Mouse (Mus musculus): ENCODE measurements around the gene Smim9. TPM values are rescaled to one million over a fixed set of nuclear protein-coding genes. Genes with fewer than 3 reads are reported as not detected.
"Not testable (repeated sequence)": the region's sequence is repeated elsewhere in the genome, so short reads cannot be mapped to it uniquely, and the experiment has no call there.

Smim9 gene
- polyA plus RNA-seq (2015; fragmentation: Nextera tagmentation; extraction: Ambion mirVana): not detected in 2 replicates

GRCm38 (mm10) chrX:75163670-75164069, at the start of gene Smim9:
TSS of gene Smim9 (minus strand) at chrX:75163770.
- Histone ChIP-seq H3K4me3 (replicated peaks; ENCODE audit: low read length) (no peak within 1 kb of the TSS), H3K4me2 (ENCODE audit: low read length) (no peak within 1 kb of the TSS), H3K36me3 (ENCODE audit: control insufficient read depth, insufficient read depth) (no peaks in the 10 kb centered on the region), H3K27me3 (replicated peaks; ENCODE audit: control insufficient read depth, insufficient read depth, low read length) (no peaks in the 10 kb centered on the region), H3K9me3 (ENCODE audit: control insufficient read depth, low read length) (no peaks in the 10 kb centered on the region), H3K4me1 (replicated peaks; ENCODE audit: control insufficient read depth, insufficient read depth, low read length) (no peaks in the 10 kb centered on the region), H3K9ac (replicated peaks; ENCODE audit: low read depth, low read length) (no peak within 1 kb of the TSS), H3K27ac (ENCODE audit: low read length) (no peak within 1 kb of the TSS)
- no peak for ATAC-seq
- 52% methylated on average over 1 of the region's 1 CpGs for WGBS

- Histone ChIP-seq H3K27ac (ENCODE audit: low read length) (no peak overlapping the region), H3K9me3 (ENCODE audit: control insufficient read depth, low read length) (no peaks in the 10 kb centered on the region), H3K27me3 (replicated peaks; ENCODE audit: control insufficient read depth, insufficient read depth, low read length) (no peaks in the 10 kb centered on the region), H3K4me1 (replicated peaks; ENCODE audit: control insufficient read depth, insufficient read depth, low read length) (no peaks in the 10 kb centered on the region), H3K36me3 (ENCODE audit: control insufficient read depth, insufficient read depth) (no peaks in the 10 kb centered on the region), H3K4me2 (ENCODE audit: low read length) (peak overlapping the region; percentile 61), H3K4me3 (replicated peaks; ENCODE audit: low read length) (peak overlapping the region; percentile 45), H3K9ac (replicated peaks; ENCODE audit: low read depth, low read length) (peak overlapping the region; percentile 57)
- ATAC-seq: peak; percentile 80
- WGBS: 27% methylated on average over 23 of the region's 49 CpGs
Measured at GRCm38 (mm10) chrX:75155576-75156243, 7.9 kb downstream of the Smim9 start.

GRCm38 (mm10) chrX:75152249-75152648, 11.3 kb downstream of the Smim9 start:
- no peak overlapping the region for H3K4me3 ChIP-seq (replicated peaks; ENCODE audit: low read length)
- no peak overlapping the region for H3K27ac ChIP-seq (ENCODE audit: low read length)
- no peak for ATAC-seq
- no peak overlapping the region for H3K4me2 ChIP-seq (ENCODE audit: low read length)
- WGBS: 52% methylated on average over 1 of the region's 1 CpGs
- no peaks in the 10 kb centered on the region for H3K9me3 ChIP-seq (ENCODE audit: control insufficient read depth, low read length)
- no peaks in the 10 kb centered on the region for H3K4me1 ChIP-seq (replicated peaks; ENCODE audit: control insufficient read depth, insufficient read depth, low read length)
- no peaks in the 10 kb centered on the region for H3K36me3 ChIP-seq (ENCODE audit: control insufficient read depth, insufficient read depth)
- no peaks in the 10 kb centered on the region for H3K27me3 ChIP-seq (replicated peaks; ENCODE audit: control insufficient read depth, insufficient read depth, low read length)
- H3K9ac ChIP-seq (replicated peaks; ENCODE audit: low read depth, low read length): no peak overlapping the region

- Histone ChIP-seq H3K27me3 (replicated peaks; ENCODE audit: control insufficient read depth, insufficient read depth, low read length) (no peaks in the 10 kb centered on the region), H3K4me2 (ENCODE audit: low read length) (no peak overlapping the region), H3K27ac (ENCODE audit: low read length) (no peak overlapping the region), H3K9me3 (ENCODE audit: control insufficient read depth, low read length) (no peaks in the 10 kb centered on the region), H3K9ac (replicated peaks; ENCODE audit: low read depth, low read length) (no peak overlapping the region), H3K4me1 (replicated peaks; ENCODE audit: control insufficient read depth, insufficient read depth, low read length) (no peaks in the 10 kb centered on the region), H3K4me3 (replicated peaks; ENCODE audit: low read length) (no peak overlapping the region), H3K36me3 (ENCODE audit: control insufficient read depth, insufficient read depth) (no peaks in the 10 kb centered on the region)
- 87% methylated on average over 2 of the region's 2 CpGs for WGBS
- no peak for ATAC-seq
Measured at GRCm38 (mm10) chrX:75150304-75150703, 13.3 kb downstream of the Smim9 start.

GRCm38 (mm10) chrX:75148414-75148813, 15.2 kb downstream of the Smim9 start:
- WGBS: 82% methylated on average over 4 of the region's 4 CpGs

GRCm38 (mm10) chrX:75143124-75143555, 20.4 kb downstream of the Smim9 start:
- peak; percentile 50; the same call in 1 of the 2 replicates for ATAC-seq
- Histone ChIP-seq H3K9ac (replicated peaks; ENCODE audit: low read depth, low read length) (peak overlapping the region; percentile 39; the same call in 1 of the 2 replicates), H3K4me3 (replicated peaks; ENCODE audit: low read length) (peak overlapping the region; percentile 38), H3K4me2 (ENCODE audit: low read length) (peak overlapping the region; percentile 57)
- not testable (repeated sequence) for H3K9me3 ChIP-seq (ENCODE audit: control insufficient read depth, low read length); H3K27me3 ChIP-seq (replicated peaks; ENCODE audit: control insufficient read depth, insufficient read depth, low read length); H3K36me3 ChIP-seq (ENCODE audit: control insufficient read depth, insufficient read depth); H3K4me1 ChIP-seq (replicated peaks; ENCODE audit: control insufficient read depth, insufficient read depth, low read length); H3K27ac ChIP-seq (ENCODE audit: low read length)
- 34% methylated on average over 16 of the region's 42 CpGs for WGBS

More at GRCm38 (mm10) chrX:75148414-75148813, 15.2 kb downstream of the Smim9 start:
- no peak for ATAC-seq
- Histone ChIP-seq H3K9ac (replicated peaks; ENCODE audit: low read depth, low read length) (no peak overlapping the region), H3K4me3 (replicated peaks; ENCODE audit: low read length) (no peak overlapping the region), H3K36me3 (ENCODE audit: control insufficient read depth, insufficient read depth) (no peaks in the 10 kb centered on the region), H3K27ac (ENCODE audit: low read length) (no peak overlapping the region), H3K9me3 (ENCODE audit: control insufficient read depth, low read length) (no peaks in the 10 kb centered on the region), H3K27me3 (replicated peaks; ENCODE audit: control insufficient read depth, insufficient read depth, low read length) (no peaks in the 10 kb centered on the region), H3K4me2 (ENCODE audit: low read length) (no peak overlapping the region), H3K4me1 (replicated peaks; ENCODE audit: control insufficient read depth, insufficient read depth, low read length) (no peaks in the 10 kb centered on the region)

- no peaks in the 10 kb centered on the region for H3K4me1 ChIP-seq (replicated peaks; ENCODE audit: control insufficient read depth, insufficient read depth, low read length)
- no peak overlapping the region for H3K9ac ChIP-seq (replicated peaks; ENCODE audit: low read depth, low read length)
- no peak overlapping the region for H3K27ac ChIP-seq (ENCODE audit: low read length)
- H3K27me3 ChIP-seq (replicated peaks; ENCODE audit: control insufficient read depth, insufficient read depth, low read length): no peaks in the 10 kb centered on the region
- WGBS: 94% methylated on average over 2 of the region's 2 CpGs
- no peaks in the 10 kb centered on the region for H3K36me3 ChIP-seq (ENCODE audit: control insufficient read depth, insufficient read depth)
- H3K4me3 ChIP-seq (replicated peaks; ENCODE audit: low read length): no peak overlapping the region
- no peaks in the 10 kb centered on the region for H3K9me3 ChIP-seq (ENCODE audit: control insufficient read depth, low read length)
- no peak for ATAC-seq
- no peak overlapping the region for H3K4me2 ChIP-seq (ENCODE audit: low read length)
Measured at GRCm38 (mm10) chrX:75138182-75138581, 25.4 kb downstream of the Smim9 start.

GRCm38 (mm10) chrX:75137729-75138128, 25.8 kb downstream of the Smim9 start:
- Histone ChIP-seq H3K4me2 (ENCODE audit: low read length) (no peak overlapping the region), H3K9me3 (ENCODE audit: control insufficient read depth, low read length) (no peaks in the 10 kb centered on the region), H3K4me1 (replicated peaks; ENCODE audit: control insufficient read depth, insufficient read depth, low read length) (no peaks in the 10 kb centered on the region), H3K9ac (replicated peaks; ENCODE audit: low read depth, low read length) (no peak overlapping the region), H3K36me3 (ENCODE audit: control insufficient read depth, insufficient read depth) (no peaks in the 10 kb centered on the region), H3K4me3 (replicated peaks; ENCODE audit: low read length) (no peak overlapping the region), H3K27ac (ENCODE audit: low read length) (no peak overlapping the region), H3K27me3 (replicated peaks; ENCODE audit: control insufficient read depth, insufficient read depth, low read length) (no peaks in the 10 kb centered on the region)
- no peak for ATAC-seq
- 72% methylated on average over 2 of the region's 2 CpGs for WGBS

- no peaks in the 10 kb centered on the region for H3K36me3 ChIP-seq (ENCODE audit: control insufficient read depth, insufficient read depth)
- no peak for ATAC-seq
- no peaks in the 10 kb centered on the region for H3K27me3 ChIP-seq (replicated peaks; ENCODE audit: control insufficient read depth, insufficient read depth, low read length)
- H3K4me3 ChIP-seq (replicated peaks; ENCODE audit: low read length): no peak overlapping the region
- H3K9me3 ChIP-seq (ENCODE audit: control insufficient read depth, low read length): no peaks in the 10 kb centered on the region
- H3K9ac ChIP-seq (replicated peaks; ENCODE audit: low read depth, low read length): no peak overlapping the region
- H3K4me1 ChIP-seq (replicated peaks; ENCODE audit: control insufficient read depth, insufficient read depth, low read length): no peaks in the 10 kb centered on the region
- no peak overlapping the region for H3K27ac ChIP-seq (ENCODE audit: low read length)
- no peak overlapping the region for H3K4me2 ChIP-seq (ENCODE audit: low read length)
Measured at GRCm38 (mm10) chrX:75136938-75137337, 26.6 kb downstream of the Smim9 start.
